Mouse (Mus musculus): ENCODE measurements around the gene Nsmce1. TPM values are rescaled to one million over a fixed set of nuclear protein-coding genes. Genes with fewer than 3 reads are reported as not detected.

Gene Nsmce1
- polyA plus RNA-seq, 1 experiment from 2014 or later: 128 TPM

- Histone ChIP-seq H3K36me3 (ENCODE audit: control insufficient read depth, insufficient read depth, low read length) (no peaks in the 10 kb centered on the region), H3K27me3 (ENCODE audit: control insufficient read depth, insufficient read depth, low read length) (no peaks in the 10 kb centered on the region), H3K9ac (ENCODE audit: low read length) (no peak overlapping the region), H3K27ac (ENCODE audit: low read depth, low read length) (no peak overlapping the region), H3K9me3 (ENCODE audit: control insufficient read depth, low read length) (no peaks in the 10 kb centered on the region), H3K4me2 (no peak overlapping the region), H3K4me1 (ENCODE audit: control insufficient read depth, insufficient read depth, low read length) (no peaks in the 10 kb centered on the region), H3K4me3 (ENCODE audit: low read depth, low read length) (no peak overlapping the region)
- ATAC-seq (ENCODE audit: low FRiP score) (no peak), DNase-seq (ENCODE audit: low spot score, missing footprints) (no peak)
- WGBS: 68% methylated on average over 5 of the region's 5 CpGs
Measured at GRCm38 (mm10) chr7:125515081-125515853, 23.9 kb upstream of the Nsmce1 start.

- H3K4me1 ChIP-seq (ENCODE audit: control insufficient read depth, insufficient read depth, low read length): no peaks in the 10 kb centered on the region
- no peak overlapping the region for H3K4me3 ChIP-seq (ENCODE audit: low read depth, low read length)
- WGBS: 75% methylated on average over 2 of the region's 2 CpGs
- no peak overlapping the region for H3K27ac ChIP-seq (ENCODE audit: low read depth, low read length)
- H3K9ac ChIP-seq (ENCODE audit: low read length): no peak overlapping the region
- no peak overlapping the region for H3K4me2 ChIP-seq
- no peaks in the 10 kb centered on the region for H3K36me3 ChIP-seq (ENCODE audit: control insufficient read depth, insufficient read depth, low read length)
- DNase-seq (ENCODE audit: low spot score, missing footprints) (no peak), ATAC-seq (ENCODE audit: low FRiP score) (no peak)
- H3K27me3 ChIP-seq (ENCODE audit: control insufficient read depth, insufficient read depth, low read length): no peaks in the 10 kb centered on the region
- no peaks in the 10 kb centered on the region for H3K9me3 ChIP-seq (ENCODE audit: control insufficient read depth, low read length)
Measured at GRCm38 (mm10) chr7:125511852-125512251, 20.5 kb upstream of the Nsmce1 start.

GRCm38 (mm10) chr7:125511432-125511831, 20.0 kb upstream of the Nsmce1 start:
- Histone ChIP-seq H3K4me1 (ENCODE audit: control insufficient read depth, insufficient read depth, low read length) (no peaks in the 10 kb centered on the region), H3K27ac (ENCODE audit: low read depth, low read length) (no peak overlapping the region), H3K4me3 (ENCODE audit: low read depth, low read length) (no peak overlapping the region), H3K36me3 (ENCODE audit: control insufficient read depth, insufficient read depth, low read length) (no peaks in the 10 kb centered on the region), H3K9me3 (ENCODE audit: control insufficient read depth, low read length) (no peaks in the 10 kb centered on the region), H3K27me3 (ENCODE audit: control insufficient read depth, insufficient read depth, low read length) (no peaks in the 10 kb centered on the region), H3K4me2 (no peak overlapping the region), H3K9ac (ENCODE audit: low read length) (no peak overlapping the region)
- 85% methylated on average over 5 of the region's 5 CpGs for WGBS
- DNase-seq (ENCODE audit: low spot score, missing footprints) (no peak), ATAC-seq (ENCODE audit: low FRiP score) (no peak)

- Histone ChIP-seq H3K9ac (ENCODE audit: low read length) (no peak overlapping the region), H3K27me3 (ENCODE audit: control insufficient read depth, insufficient read depth, low read length) (no peaks in the 10 kb centered on the region), H3K4me2 (no peak overlapping the region), H3K27ac (ENCODE audit: low read depth, low read length) (no peak overlapping the region), H3K9me3 (ENCODE audit: control insufficient read depth, low read length) (no peaks in the 10 kb centered on the region), H3K36me3 (ENCODE audit: control insufficient read depth, insufficient read depth, low read length) (no peaks in the 10 kb centered on the region), H3K4me3 (ENCODE audit: low read depth, low read length) (no peak overlapping the region), H3K4me1 (ENCODE audit: control insufficient read depth, insufficient read depth, low read length) (no peaks in the 10 kb centered on the region)
- DNase-seq (ENCODE audit: low spot score, missing footprints) (no peak), ATAC-seq (ENCODE audit: low FRiP score) (no peak)
- 93% methylated on average over 2 of the region's 2 CpGs for WGBS
Measured at GRCm38 (mm10) chr7:125507279-125507678, 15.9 kb upstream of the Nsmce1 start.

GRCm38 (mm10) chr7:125505568-125505967, 14.2 kb upstream of the Nsmce1 start:
- Histone ChIP-seq H3K27me3 (ENCODE audit: control insufficient read depth, insufficient read depth, low read length) (no peaks in the 10 kb centered on the region), H3K9me3 (ENCODE audit: control insufficient read depth, low read length) (no peaks in the 10 kb centered on the region), H3K36me3 (ENCODE audit: control insufficient read depth, insufficient read depth, low read length) (no peaks in the 10 kb centered on the region), H3K4me2 (no peak overlapping the region), H3K27ac (ENCODE audit: low read depth, low read length) (no peak overlapping the region), H3K9ac (ENCODE audit: low read length) (no peak overlapping the region), H3K4me1 (ENCODE audit: control insufficient read depth, insufficient read depth, low read length) (no peaks in the 10 kb centered on the region), H3K4me3 (ENCODE audit: low read depth, low read length) (no peak overlapping the region)
- WGBS: 92% methylated on average over 10 of the region's 10 CpGs
- no peak for DNase-seq (ENCODE audit: low spot score, missing footprints)
- ATAC-seq (ENCODE audit: low FRiP score): no peak

GRCm38 (mm10) chr7:125504618-125505017, 13.2 kb upstream of the Nsmce1 start:
- Histone ChIP-seq H3K36me3 (ENCODE audit: control insufficient read depth, insufficient read depth, low read length) (no peaks in the 10 kb centered on the region), H3K9me3 (ENCODE audit: control insufficient read depth, low read length) (no peaks in the 10 kb centered on the region), H3K9ac (ENCODE audit: low read length) (no peak overlapping the region), H3K27me3 (ENCODE audit: control insufficient read depth, insufficient read depth, low read length) (no peaks in the 10 kb centered on the region), H3K4me2 (no peak overlapping the region), H3K27ac (ENCODE audit: low read depth, low read length) (no peak overlapping the region), H3K4me1 (ENCODE audit: control insufficient read depth, insufficient read depth, low read length) (no peaks in the 10 kb centered on the region), H3K4me3 (ENCODE audit: low read depth, low read length) (no peak overlapping the region)
- ATAC-seq (ENCODE audit: low FRiP score) (no peak), DNase-seq (ENCODE audit: low spot score, missing footprints) (no peak)
- WGBS: 95% methylated on average over 5 of the region's 5 CpGs

- ATAC-seq (ENCODE audit: low FRiP score) (no peak), DNase-seq (ENCODE audit: low spot score, missing footprints) (no peak)
- no peaks in the 10 kb centered on the region for H3K4me1 ChIP-seq (ENCODE audit: control insufficient read depth, insufficient read depth, low read length)
- H3K4me2 ChIP-seq: no peak overlapping the region
- no peaks in the 10 kb centered on the region for H3K27me3 ChIP-seq (ENCODE audit: control insufficient read depth, insufficient read depth, low read length)
- no peak overlapping the region for H3K4me3 ChIP-seq (ENCODE audit: low read depth, low read length)
- H3K9me3 ChIP-seq (ENCODE audit: control insufficient read depth, low read length): no peaks in the 10 kb centered on the region
- no peak overlapping the region for H3K9ac ChIP-seq (ENCODE audit: low read length)
- H3K27ac ChIP-seq (ENCODE audit: low read depth, low read length): no peak overlapping the region
- WGBS: 77% methylated on average over 5 of the region's 5 CpGs
- no peaks in the 10 kb centered on the region for H3K36me3 ChIP-seq (ENCODE audit: control insufficient read depth, insufficient read depth, low read length)
Measured at GRCm38 (mm10) chr7:125503374-125504092, 12.1 kb upstream of the Nsmce1 start.

GRCm38 (mm10) chr7:125500879-125501278, 9.5 kb upstream of the Nsmce1 start:
- H3K4me1 ChIP-seq (ENCODE audit: control insufficient read depth, insufficient read depth, low read length): no peaks in the 10 kb centered on the region

More at GRCm38 (mm10) chr7:125500879-125501278, 9.5 kb upstream of the Nsmce1 start:
- Histone ChIP-seq H3K9ac (ENCODE audit: low read length) (no peak overlapping the region), H3K9me3 (ENCODE audit: control insufficient read depth, low read length) (no peaks in the 10 kb centered on the region), H3K36me3 (ENCODE audit: control insufficient read depth, insufficient read depth, low read length) (no peaks in the 10 kb centered on the region), H3K4me2 (no peak overlapping the region), H3K27me3 (ENCODE audit: control insufficient read depth, insufficient read depth, low read length) (no peaks in the 10 kb centered on the region), H3K4me3 (ENCODE audit: low read depth, low read length) (no peak overlapping the region), H3K27ac (ENCODE audit: low read depth, low read length) (no peak overlapping the region)
- 90% methylated on average over 7 of the region's 7 CpGs for WGBS
- DNase-seq (ENCODE audit: low spot score, missing footprints): no peak
- no peak for ATAC-seq (ENCODE audit: low FRiP score)
